Mouse (Mus musculus): Measurements from ENCODE around the gene Itga3.

GRCm38 (mm10) chr11:95100393-95100792, 23.8 kb upstream of the Itga3 start:
- TF ChIP-seq GATA1 (IDR thresholded peaks at IDR 0.05; ENCODE audit: borderline replicate concordance, low read length) (no peak), FLI1 (IDR thresholded peaks at IDR 0.05; ENCODE audit: low read length) (no peak)
